Mouse (Mus musculus): Measurements from ENCODE around the gene Rps24. TPM values are rescaled to one million over a fixed set of nuclear protein-coding genes. Genes with fewer than 3 reads are reported as not detected.
"Not testable (repeated sequence)": the region's sequence is repeated elsewhere in the genome, so short reads cannot be mapped to it uniquely, and the experiment has no call there.

Rps24 gene
- total RNA-seq (2017), result 3,726 to 4,650 TPM (median 4,279 TPM) in 3 replicates

DNA sequence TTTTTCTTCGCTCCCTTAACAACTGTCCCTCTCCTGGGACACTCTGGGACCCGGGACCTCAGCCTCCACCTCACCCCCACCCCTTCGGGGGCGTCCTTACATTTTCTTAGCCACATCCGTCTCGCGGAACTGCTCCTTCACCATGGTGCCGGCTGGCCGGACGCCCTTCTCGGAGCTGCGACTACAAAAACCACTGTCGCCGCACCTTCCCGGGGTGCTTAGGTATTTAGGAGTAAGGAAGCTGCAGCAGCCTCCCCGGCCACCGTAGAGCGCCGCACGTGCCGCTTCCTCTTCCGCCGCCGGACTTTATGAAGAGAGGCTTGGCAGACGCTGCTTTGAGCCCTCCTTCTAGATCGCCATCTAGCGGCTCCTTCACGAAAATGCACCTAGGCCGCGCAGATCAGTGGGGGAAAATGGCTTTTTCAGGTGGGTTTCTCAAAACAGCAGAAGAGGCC lies at the start of gene Rps24, which contains the start of gene Polr3a:
TSS of gene Rps24 (plus strand) at position 353 of the 455 bp plus-strand sequence.
TSS of gene Polr3a (minus strand) at position 286 of the 455 bp plus-strand sequence.
- ATAC-seq (replicated peaks; ENCODE audit: insufficient number of reproducible peaks, low FRiP score, low TSS enrichment, poor library complexity, severe bottlenecking), result peak; percentile 90

DNA sequence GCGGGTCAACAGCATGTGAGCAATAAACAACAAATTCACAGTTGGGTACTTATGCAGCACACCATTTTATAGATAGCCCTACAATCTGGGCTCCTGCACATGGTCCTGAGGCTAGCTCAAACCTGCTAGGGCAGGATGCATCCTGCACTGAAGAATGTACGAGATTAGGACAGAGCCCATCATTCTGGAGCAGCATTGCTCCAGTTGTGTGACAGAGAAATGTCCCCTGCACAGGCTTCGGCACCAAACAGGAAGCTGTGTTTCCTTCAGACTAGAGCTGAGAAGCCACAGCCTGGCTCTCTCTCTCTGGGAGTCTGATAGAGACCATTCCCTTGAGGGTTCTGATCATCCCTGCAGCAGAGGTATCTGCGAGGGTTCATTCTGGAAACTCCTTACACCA lies 43.4 kb upstream of the Rps24 start:
- not testable (repeated sequence) for ATAC-seq (replicated peaks; ENCODE audit: insufficient number of reproducible peaks, low FRiP score, low TSS enrichment, poor library complexity, severe bottlenecking)

DNA sequence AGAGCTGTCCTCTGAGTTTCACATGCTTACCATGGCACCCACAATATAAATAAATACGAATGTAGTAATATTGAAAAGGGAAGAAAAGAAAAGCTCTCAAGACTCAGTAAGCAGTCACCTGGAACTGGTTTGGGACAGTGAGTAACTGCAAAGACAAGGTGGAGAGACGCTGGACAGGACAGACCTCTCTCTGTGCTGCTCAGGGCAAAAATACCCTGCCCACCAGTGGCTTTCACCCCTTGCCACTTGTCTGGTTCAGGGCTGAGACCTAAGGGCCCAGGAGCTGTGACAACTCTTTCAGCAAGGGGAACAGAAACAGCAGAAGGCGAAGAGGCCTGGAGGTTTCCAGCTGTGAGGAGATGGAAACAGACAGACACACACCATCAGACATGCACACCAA lies 28.7 kb upstream of the Rps24 start:
- ATAC-seq (replicated peaks; ENCODE audit: insufficient number of reproducible peaks, low FRiP score, low TSS enrichment, poor library complexity, severe bottlenecking), result no peak

DNA sequence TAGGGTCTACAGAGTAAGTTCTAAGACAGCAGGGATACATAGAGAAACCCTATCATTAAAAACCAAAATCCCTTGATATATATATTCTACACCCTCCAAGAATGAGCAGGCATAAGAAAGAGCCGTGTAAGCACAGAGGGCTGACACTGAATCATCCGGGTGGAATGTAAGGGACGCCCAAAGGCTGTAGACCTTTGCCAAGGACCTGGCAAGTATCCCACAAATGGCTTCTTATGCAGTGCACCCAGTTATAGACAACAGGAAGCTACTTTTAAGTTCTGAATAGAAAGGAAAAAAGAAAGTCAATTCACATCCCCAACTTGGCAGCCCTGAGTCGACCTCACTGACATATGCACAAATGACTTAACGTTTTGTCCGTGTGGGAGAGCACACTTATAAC lies 18.1 kb upstream of the Rps24 start:
- no peak for ATAC-seq (replicated peaks; ENCODE audit: insufficient number of reproducible peaks, low FRiP score, low TSS enrichment, poor library complexity, severe bottlenecking)

- no peak for ATAC-seq (replicated peaks; ENCODE audit: insufficient number of reproducible peaks, low FRiP score, low TSS enrichment, poor library complexity, severe bottlenecking)
These were observed 621 bp upstream of the Rps24 start for GRCm38 (mm10) chr14:24486241-24486767.

DNA sequence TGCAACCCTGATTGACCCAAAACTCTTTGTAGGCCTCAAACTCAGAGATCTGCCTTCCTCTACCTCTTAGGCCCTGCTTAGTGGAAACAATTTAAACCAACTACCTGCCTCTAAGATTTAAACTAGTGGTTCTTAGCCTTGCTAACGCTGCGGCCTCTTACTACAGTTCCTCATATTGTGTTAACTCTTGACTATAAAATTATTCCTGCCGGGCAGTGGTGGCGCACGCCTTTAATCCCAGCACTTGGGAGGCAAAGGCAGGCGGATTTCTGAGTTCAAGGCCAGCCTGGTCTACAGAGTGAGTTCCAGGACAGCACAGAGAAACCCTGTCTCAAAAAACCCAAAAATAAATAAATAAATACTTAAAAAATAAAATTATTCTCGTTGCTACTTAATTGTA lies 2.8 kb downstream of the Rps24 start:
- ATAC-seq (replicated peaks; ENCODE audit: insufficient number of reproducible peaks, low FRiP score, low TSS enrichment, poor library complexity, severe bottlenecking), result not testable (repeated sequence)

DNA sequence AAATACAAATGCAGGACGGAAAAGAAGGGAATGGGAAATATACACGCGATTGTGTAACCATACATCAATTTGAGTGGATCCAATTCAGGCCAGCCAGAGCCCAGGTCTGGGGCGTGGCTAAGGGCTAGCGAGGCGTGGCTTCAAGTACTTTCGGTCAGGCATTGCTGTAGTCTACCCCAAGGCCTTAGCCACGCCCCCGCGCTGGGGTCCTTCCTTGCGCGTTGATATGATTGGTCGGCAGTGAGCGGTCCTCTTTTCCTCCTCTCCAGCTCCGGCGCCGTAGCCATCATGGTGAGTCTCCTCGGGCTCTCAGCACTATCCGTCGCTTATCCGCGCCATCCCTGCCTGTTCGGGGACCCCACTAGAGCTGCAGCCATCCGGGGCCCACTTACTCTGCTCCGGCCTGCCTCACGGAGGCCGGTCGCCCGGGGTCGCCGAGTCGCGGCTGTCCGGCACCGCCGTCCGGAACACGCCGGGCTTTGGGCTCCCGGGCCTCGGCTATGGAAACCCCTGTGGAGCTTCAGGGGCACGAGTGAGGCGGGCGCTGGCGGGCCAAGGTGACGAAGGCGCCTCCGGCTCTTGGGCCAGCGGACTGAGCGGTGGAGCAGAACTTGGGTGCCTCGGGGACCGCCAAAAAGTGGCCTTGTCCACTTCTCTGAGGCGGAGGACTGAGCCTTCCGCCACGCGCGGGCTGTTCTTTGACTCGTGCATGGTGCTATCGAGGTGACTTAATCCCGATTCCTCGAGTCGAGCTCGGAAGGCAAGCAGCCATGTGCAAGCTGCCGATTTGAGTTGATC lies 3.7 kb downstream of the Rps24 start:
- ATAC-seq (replicated peaks; ENCODE audit: insufficient number of reproducible peaks, low FRiP score, low TSS enrichment, poor library complexity, severe bottlenecking), result peak; percentile 96

DNA sequence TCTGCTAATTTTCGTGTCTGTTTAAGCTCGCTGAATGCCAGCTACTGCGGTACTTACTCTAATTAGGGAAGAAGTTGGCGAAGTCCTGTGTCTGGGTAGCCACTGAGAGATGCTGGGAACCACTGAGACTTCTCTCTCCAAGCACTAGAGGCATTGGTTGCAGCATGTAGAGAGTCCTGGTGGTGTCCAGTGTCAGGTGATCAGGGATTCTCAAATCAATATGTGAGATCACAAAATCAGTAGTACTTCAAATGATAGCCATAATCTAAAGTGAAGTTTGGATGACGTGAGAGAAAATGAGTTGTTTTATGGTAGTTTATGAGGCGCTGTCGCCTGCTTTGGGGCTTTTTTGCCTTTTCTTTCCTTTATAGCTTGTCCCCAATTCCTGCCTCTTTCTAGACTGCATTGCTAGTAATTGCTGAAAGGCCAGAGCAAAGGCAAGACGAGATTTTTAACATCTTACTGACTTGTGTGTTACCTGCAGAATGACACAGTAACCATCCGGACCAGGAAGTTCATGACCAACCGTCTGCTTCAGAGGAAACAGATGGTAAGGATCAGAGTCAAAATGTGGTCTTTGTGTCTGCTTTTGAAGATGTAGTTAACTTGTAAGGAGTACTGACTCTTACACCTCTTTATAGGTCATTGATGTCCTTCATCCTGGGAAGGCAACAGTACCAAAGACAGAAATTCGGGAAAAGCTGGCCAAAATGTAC lies 4.5 kb downstream of the Rps24 start:
- no peak for ATAC-seq (replicated peaks; ENCODE audit: insufficient number of reproducible peaks, low FRiP score, low TSS enrichment, poor library complexity, severe bottlenecking)

DNA sequence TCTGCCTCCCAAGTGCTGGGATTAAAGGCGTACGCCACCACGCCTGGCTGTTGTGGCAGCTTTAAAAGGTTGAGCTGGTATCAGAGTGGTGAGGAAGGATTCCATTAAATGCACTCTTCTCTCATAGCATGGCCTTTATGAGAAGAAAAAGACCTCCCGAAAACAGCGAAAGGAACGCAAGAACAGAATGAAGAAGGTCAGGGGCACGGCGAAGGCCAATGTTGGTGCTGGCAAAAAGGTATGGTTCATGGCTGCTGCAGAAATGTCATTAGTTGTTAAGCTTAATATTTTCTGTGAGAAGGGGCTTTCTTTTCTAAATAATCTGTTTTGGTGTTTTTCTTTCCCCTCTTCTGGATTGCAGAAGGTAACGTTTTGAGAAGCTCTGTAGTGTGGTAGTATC lies 6.3 kb downstream of the Rps24 start:
- ATAC-seq (replicated peaks; ENCODE audit: insufficient number of reproducible peaks, low FRiP score, low TSS enrichment, poor library complexity, severe bottlenecking), result no peak

DNA sequence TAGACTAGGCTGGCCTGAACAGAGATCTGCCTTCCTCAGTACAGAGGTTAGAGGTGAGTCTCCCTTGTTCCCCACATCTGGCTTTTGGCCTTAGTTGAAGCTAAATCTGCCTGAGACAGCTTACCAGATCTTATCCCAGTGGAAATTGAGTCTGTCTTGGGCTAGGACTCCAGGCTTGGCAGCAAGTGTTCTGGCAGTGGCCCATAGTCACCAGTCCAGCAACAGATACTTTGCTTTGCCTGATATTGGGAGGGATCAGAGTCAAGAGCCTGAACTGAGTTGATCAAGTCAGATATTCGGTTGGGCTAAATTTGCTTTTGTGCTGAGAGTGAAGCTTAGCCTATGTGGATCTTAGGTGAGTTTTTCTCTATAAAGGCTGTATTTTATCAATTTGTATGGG lies 9.6 kb downstream of the Rps24 start:
- ATAC-seq (replicated peaks; ENCODE audit: insufficient number of reproducible peaks, low FRiP score, low TSS enrichment, poor library complexity, severe bottlenecking), result no peak

DNA sequence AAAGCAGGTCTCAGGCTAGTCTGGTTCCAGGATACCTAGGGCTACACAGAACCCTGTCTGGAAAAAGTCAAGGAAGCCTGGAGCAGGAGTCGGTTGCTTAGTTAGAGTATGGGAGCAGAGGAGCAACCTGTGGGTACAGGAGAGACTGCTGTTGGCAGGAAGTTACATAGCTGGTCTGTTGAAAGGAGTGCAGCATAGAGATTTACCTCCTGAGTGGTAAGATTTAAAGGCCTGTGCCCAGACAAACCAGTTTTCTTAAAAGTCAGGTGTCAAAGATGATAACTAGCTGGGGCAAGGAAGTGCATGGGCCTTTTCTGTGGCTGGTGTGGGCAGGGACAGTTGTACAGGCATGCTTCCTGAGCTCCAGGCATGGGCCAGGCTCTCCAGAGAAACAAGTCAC lies 10.5 kb downstream of the Rps24 start:
- ATAC-seq (replicated peaks; ENCODE audit: insufficient number of reproducible peaks, low FRiP score, low TSS enrichment, poor library complexity, severe bottlenecking), result no peak

GRCm38 (mm10) chr14:24498561-24499255 lies 11.8 kb downstream of the Rps24 start:
- no peak for ATAC-seq (replicated peaks; ENCODE audit: insufficient number of reproducible peaks, low FRiP score, low TSS enrichment, poor library complexity, severe bottlenecking)

- no peak for ATAC-seq (replicated peaks; ENCODE audit: insufficient number of reproducible peaks, low FRiP score, low TSS enrichment, poor library complexity, severe bottlenecking)
These were observed 12.6 kb downstream of the Rps24 start for GRCm38 (mm10) chr14:24499478-24499877.

GRCm38 (mm10) chr14:24500091-24500844 lies 13.3 kb downstream of the Rps24 start:
- ATAC-seq (replicated peaks; ENCODE audit: insufficient number of reproducible peaks, low FRiP score, low TSS enrichment, poor library complexity, severe bottlenecking), result peak; percentile 43

- ATAC-seq (replicated peaks; ENCODE audit: insufficient number of reproducible peaks, low FRiP score, low TSS enrichment, poor library complexity, severe bottlenecking), result no peak
These were observed 13.9 kb downstream of the Rps24 start for GRCm38 (mm10) chr14:24500845-24501186.

- no peak for ATAC-seq (replicated peaks; ENCODE audit: insufficient number of reproducible peaks, low FRiP score, low TSS enrichment, poor library complexity, severe bottlenecking)
These were observed 14.3 kb downstream of the Rps24 start for GRCm38 (mm10) chr14:24501256-24501655.

- no peak for ATAC-seq (replicated peaks; ENCODE audit: insufficient number of reproducible peaks, low FRiP score, low TSS enrichment, poor library complexity, severe bottlenecking)
These were observed 20.6 kb downstream of the Rps24 start for GRCm38 (mm10) chr14:24507452-24508069.

GRCm38 (mm10) chr14:24508070-24508773 lies 21.3 kb downstream of the Rps24 start:
- no peak for ATAC-seq (replicated peaks; ENCODE audit: insufficient number of reproducible peaks, low FRiP score, low TSS enrichment, poor library complexity, severe bottlenecking)
